Mouse (Mus musculus) thymus, adult 2 months (tissue): ENCODE data around the gene Mrc2. TPM values are rescaled to one million over a fixed set of nuclear protein-coding genes. Genes with fewer than 3 reads are reported as not detected.

Experiments
- DNase-seq: peaks from one replicate; pipeline ENCODE4 v3.0.0; 2021
- H3K27ac ChIP-seq: fragments of 200-500 bp; 2 replicates; pipeline ENCODE4 v1.5.1; 2012; ENCODE audit warnings: low read length, control low read depth; ENCODE audit not compliant: control insufficient read depth, insufficient read depth
- H3K27me3 ChIP-seq: fragments of 200-500 bp; 2 replicates; pipeline ENCODE4 v1.6.1; 2012; ENCODE audit warnings: mild to moderate bottlenecking, low read length, moderate library complexity, mixed read lengths; ENCODE audit not compliant: control insufficient read depth, insufficient read depth
- H3K36me3 ChIP-seq: fragments of 200-500 bp; 2 replicates; pipeline ENCODE4 v1.6.1; 2012; ENCODE audit warnings: mild to moderate bottlenecking, low read length, moderate library complexity; ENCODE audit not compliant: control insufficient read depth, insufficient read depth
- H3K4me1 ChIP-seq: fragments of 200-500 bp; replicated peaks from 2 replicates; pipeline ENCODE4 v1.6.1; 2012; ENCODE audit warnings: low read length; ENCODE audit not compliant: control insufficient read depth, insufficient read depth
- H3K4me3 ChIP-seq: fragments of 200-500 bp; 2 replicates; pipeline ENCODE4 v1.5.1; 2012; ENCODE audit warnings: mild to moderate bottlenecking, low read length, control low read depth, moderate library complexity; ENCODE audit not compliant: control insufficient read depth, insufficient read depth
- CTCF ChIP-seq: fragments of 200-500 bp; IDR thresholded peaks from 2 replicates; pipeline ENCODE4 v1.5.1; 2012; ENCODE audit warnings: mild to moderate bottlenecking, control low read depth, low read length, moderate library complexity, borderline replicate concordance; ENCODE audit not compliant: control insufficient read depth, poor library complexity, insufficient read depth; ENCODE audit errors: extremely low read depth
- POLR2A ChIP-seq: fragments of 200-500 bp; IDR thresholded peaks from 2 replicates; pipeline ENCODE4 v1.6.1; 2012; ENCODE audit warnings: mild to moderate bottlenecking, low read length, control low read depth, moderate library complexity; ENCODE audit not compliant: control insufficient read depth, poor library complexity, insufficient read depth; ENCODE audit errors: extremely low read depth
- WGBS: fragments of 180-500 bp; shearing (Covaris S2); methylation state at CpG from one replicate; pipeline ENCODE4 v1.1.7; 2018; 5-methylcytosine and 5-hydroxymethylcytosine counted together
- polyA plus RNA-seq: library from polyadenylated mRNA; depleted of rRNA; stranded (reverse); fragments of >200 nt; gene quantifications from 2 replicates; pipeline ENCODE4 v1.2.3, GENCODE M21; 2012; rRNA removed

Mrc2 gene
- polyA plus RNA-seq = 3.6 and 4.6 TPM in 2 replicates

- Histone ChIP-seq H3K36me3 (no peaks in the 10 kb centered on the region), H3K27ac (no peak within 1 kb of the TSS), H3K4me3 (no peak within 1 kb of the TSS), H3K27me3 (peaks cover 7% of the 10 kb centered on the region), H3K4me1 (no peaks in the 10 kb centered on the region)
- no peak for DNase-seq
- 2% methylated on average over 67 of the region's 75 CpGs for WGBS
- TF ChIP-seq CTCF = no peak
- TF ChIP-seq POLR2A = no peak
Measured at GRCm38 (mm10) chr11:105292124-105293071, at the start of gene Mrc2. Gene Mrc2 (plus strand): TSS chr11:105292643.

DNA sequence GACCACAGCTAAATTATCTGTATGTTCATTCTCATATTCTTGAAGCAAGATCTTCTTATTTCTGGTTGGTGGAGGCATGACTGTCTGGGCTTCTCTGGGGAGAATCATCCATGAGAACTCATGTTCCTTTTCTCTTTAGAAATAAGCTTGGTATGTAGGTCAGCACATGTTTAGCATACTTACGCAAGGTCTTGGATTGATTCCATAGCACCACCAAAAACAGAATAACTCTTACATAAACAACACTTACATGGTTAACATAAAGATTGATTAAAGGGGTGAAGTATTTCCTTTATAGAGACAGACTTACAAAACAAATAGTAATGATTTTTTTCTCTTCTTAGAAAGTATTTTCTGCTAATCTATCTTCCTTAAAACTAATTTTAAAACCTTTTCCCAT, 46.1 kb upstream of the Mrc2 start:
- 95% methylated on average over 1 of the region's 1 CpGs for WGBS
- no peaks in the 10 kb centered on the region for H3K27me3 ChIP-seq
- DNase-seq = no peak
- H3K36me3 ChIP-seq = peaks cover 73% of the 10 kb centered on the region
- no peak overlapping the region for H3K27ac ChIP-seq
- no peaks in the 10 kb centered on the region for H3K4me1 ChIP-seq
- no peak overlapping the region for H3K4me3 ChIP-seq
- TF ChIP-seq CTCF (no peak), POLR2A (no peak)

DNA sequence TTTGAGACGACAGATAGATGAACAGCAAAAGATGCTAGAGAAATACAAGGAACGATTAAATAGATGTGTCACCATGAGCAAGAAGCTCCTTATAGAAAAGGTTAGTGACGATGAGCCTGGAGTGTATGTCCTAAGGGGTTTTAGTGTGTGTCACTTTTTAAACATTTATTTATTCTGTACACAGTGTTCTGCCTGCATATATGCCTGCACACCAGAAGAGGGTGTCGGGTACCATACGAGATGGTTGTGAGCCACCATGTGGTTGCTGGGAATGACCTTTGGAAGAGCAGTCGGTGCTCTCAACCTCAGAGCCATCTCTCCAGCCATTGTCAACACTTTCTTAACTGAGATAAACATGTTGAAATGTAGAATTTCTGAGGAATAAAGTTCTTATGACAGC, 45.7 kb upstream of the Mrc2 start:
- peaks cover 72% of the 10 kb centered on the region for H3K36me3 ChIP-seq

GRCm38 (mm10) chr11:105247321-105247720, 45.1 kb upstream of the Mrc2 start:
- 97% methylated on average over 5 of the region's 5 CpGs for WGBS
- Histone ChIP-seq H3K36me3 (peaks cover 67% of the 10 kb centered on the region), H3K4me1 (no peaks in the 10 kb centered on the region), H3K27ac (no peak overlapping the region), H3K27me3 (no peaks in the 10 kb centered on the region), H3K4me3 (no peak overlapping the region)
- TF ChIP-seq POLR2A (no peak), CTCF (no peak)
- no peak for DNase-seq

More for the DNA sequence above, 45.7 kb upstream of the Mrc2 start:
- no peak for DNase-seq
- Histone ChIP-seq H3K4me3 (no peak overlapping the region), H3K27me3 (no peaks in the 10 kb centered on the region), H3K4me1 (no peaks in the 10 kb centered on the region), H3K27ac (no peak overlapping the region)
- 95% methylated on average over 6 of the region's 6 CpGs for WGBS
- TF ChIP-seq CTCF (no peak), POLR2A (no peak)

DNA sequence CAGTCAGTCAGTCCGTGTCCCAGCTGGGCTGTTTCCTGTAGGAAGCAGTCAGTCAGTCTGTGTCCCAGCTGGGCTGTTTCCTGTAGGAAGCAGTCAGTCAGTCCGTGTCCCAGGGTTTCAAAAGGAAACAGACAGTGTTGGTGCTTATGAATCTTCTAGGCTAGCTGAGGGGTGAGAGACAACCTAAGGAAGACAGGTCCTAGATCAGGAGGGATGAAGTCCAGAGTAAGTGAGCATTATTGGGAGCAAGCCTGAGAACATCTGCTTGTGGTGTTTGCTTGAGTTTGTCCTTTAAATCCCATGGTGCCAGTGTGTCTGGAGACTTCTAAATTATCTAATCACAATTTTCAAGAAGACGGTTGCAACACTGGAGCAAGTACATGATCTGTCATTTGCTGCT, 32.7 kb upstream of the Mrc2 start:
- WGBS = 85% methylated on average over 3 of the region's 3 CpGs
- no peaks in the 10 kb centered on the region for H3K4me1 ChIP-seq
- no peaks in the 10 kb centered on the region for H3K27me3 ChIP-seq
- no peak overlapping the region for H3K27ac ChIP-seq
- peaks cover 73% of the 10 kb centered on the region for H3K36me3 ChIP-seq
- TF ChIP-seq POLR2A (no peak), CTCF (no peak)
- no peak for DNase-seq
- no peak overlapping the region for H3K4me3 ChIP-seq

GRCm38 (mm10) chr11:105261116-105261515, 31.3 kb upstream of the Mrc2 start:
- Histone ChIP-seq H3K4me3 (no peak overlapping the region), H3K4me1 (no peaks in the 10 kb centered on the region), H3K36me3 (peaks cover 68% of the 10 kb centered on the region), H3K27me3 (no peaks in the 10 kb centered on the region), H3K27ac (no peak overlapping the region)
- WGBS = 97% methylated on average over 5 of the region's 5 CpGs
- DNase-seq = no peak
- TF ChIP-seq CTCF (no peak), POLR2A (no peak)
